Mouse (Mus musculus) heart, adult 10 weeks (tissue): Measurements from ENCODE around the gene BC005624. TPM values are rescaled to one million over a fixed set of nuclear protein-coding genes. Genes with fewer than 3 reads are reported as not detected.

Experiments
- polyA plus RNA-seq: library from polyadenylated mRNA; stranded (reverse); fragments of 350-450 nt; fragmentation: Illumina TruSeq; extraction: RNeasy Lipid Tissue Mini Kit (QIAGEN cat#74804); gene quantifications from one replicate; pipeline ENCODE4 v1.2.3, GENCODE M21; 2014; ENCODE audit warnings: low read depth, low replicate concordance

Gene BC005624
- polyA plus RNA-seq, result 32.4 TPM

GRCm38 (mm10) chr2:30981790-30982513, at the start of gene BC005624, which contains the start of gene Usp20:
Gene BC005624 (minus strand): TSS chr2:30982201.
Gene Usp20 (plus strand): TSS chr2:30982279.

GRCm38 (mm10) chr2:30967352-30968327, 14.4 kb downstream of the BC005624 start, which contains the start of gene Tor1a:
Gene Tor1a (minus strand): TSS chr2:30967933.

GRCm38 (mm10) chr2:30952824-30953490, 29.0 kb downstream of the BC005624 start, which contains the start of gene Tor1b:
Gene Tor1b (plus strand): TSS chr2:30952959.

GRCm38 (mm10) chr2:30929483-30930045, 52.4 kb downstream of the BC005624 start, which contains the start of gene Ptges:
Gene Ptges (minus strand): TSS chr2:30929863.

Other genes with a start within 250 kb of the BC005624 start
- gene 1700001O22Rik, start 178.5 kb downstream of the BC005624 start, polyA plus RNA-seq, result 0.94 TPM
- gene Ntmt1, start 174.4 kb downstream of the BC005624 start, polyA plus RNA-seq, result 24.4 TPM
- 8.7 TPM for gene Asb6, start 151.9 kb downstream of the BC005624 start, polyA plus RNA-seq
- gene Prrx2, start 147.2 kb downstream of the BC005624 start, polyA plus RNA-seq, result 1.5 TPM
- gene Ptges, start 52.3 kb downstream of the BC005624 start, polyA plus RNA-seq, result 2.0 TPM
- gene Tor1b, start 29.2 kb downstream of the BC005624 start, polyA plus RNA-seq, result 28.6 TPM
- 17.3 TPM for gene Tor1a, start 14.3 kb downstream of the BC005624 start, polyA plus RNA-seq
- gene Usp20, start 78 bp upstream of the BC005624 start, polyA plus RNA-seq, result 39.1 TPM
- gene Fnbp1, start 159.8 kb upstream of the BC005624 start, polyA plus RNA-seq, result 43.1 TPM
- 18.9 TPM for gene Gpr107, start 170.1 kb upstream of the BC005624 start, polyA plus RNA-seq